Mouse (Mus musculus) olfactory bulb, adult 2 months (tissue): ENCODE results near the gene Sept5.

ENCODE experiments used
- CTCF ChIP-seq: fragments of 200-500 bp; IDR thresholded peaks from 2 replicates; pipeline ENCODE4 v1.5.1; 2012; ENCODE audit warnings: low read depth, mild to moderate bottlenecking, low read length, moderate library complexity; ENCODE audit not compliant: insufficient read depth
- POLR2A ChIP-seq: fragments of 200-500 bp; IDR thresholded peaks from 2 replicates; pipeline ENCODE4 v1.6.1; 2012; ENCODE audit warnings: mild to moderate bottlenecking, low read depth, low read length, moderate library complexity; ENCODE audit not compliant: insufficient read depth

- TF ChIP-seq CTCF (no peak), POLR2A (no peak; the same call in 1 of the 2 replicates)
Observed at GRCm38 (mm10) chr16:18629390-18630231, at the start of gene Sept5.
